Mouse (Mus musculus) limb, embryonic 11.5 days (tissue): ENCODE measurements around the gene Rab26. TPM values are rescaled to one million over a fixed set of nuclear protein-coding genes. Genes with fewer than 3 reads are reported as not detected.
A peak's percentile ranks its signal among the peaks of the same experiment; 100 is the strongest.

Experiments
- ATAC-seq: fragments of 200-750 bp; cut with Nextera tagmentation; 2 replicates; pipeline ENCODE4 v1.8.0; 2017; ENCODE audit warnings: low read depth; ENCODE audit not compliant: insufficient number of reproducible peaks, low FRiP score, low TSS enrichment
- DNase-seq: peaks from one replicate; pipeline ENCODE4 v3.0.0-alpha.2; 2015; ENCODE audit warnings: low spot score
- H3K27ac ChIP-seq: fragments of 300-500 bp; sonication (generic); replicated peaks from 2 replicates; pipeline ENCODE4 v1.5.1; 2014; ENCODE audit warnings: low read depth, mild to moderate bottlenecking, low read length
- H3K27me3 ChIP-seq: fragments of 300-500 bp; sonication (generic); 2 replicates; pipeline ENCODE4 v1.6.1; 2014; ENCODE audit warnings: mild to moderate bottlenecking, low read length, mixed read lengths; ENCODE audit not compliant: control insufficient read depth, insufficient read depth
- H3K36me3 ChIP-seq: fragments of 300-500 bp; sonication (generic); 2 replicates; pipeline ENCODE4 v1.6.1; 2014; ENCODE audit warnings: mild to moderate bottlenecking, low read length, moderate library complexity, mixed read lengths; ENCODE audit not compliant: control insufficient read depth, insufficient read depth
- H3K4me1 ChIP-seq: fragments of 300-500 bp; sonication (generic); 2 replicates; pipeline ENCODE4 v1.6.1; 2014; ENCODE audit warnings: low read length, mixed read lengths; ENCODE audit not compliant: control insufficient read depth, insufficient read depth
- H3K4me2 ChIP-seq: fragments of 300-500 bp; sonication (generic); 2 replicates; pipeline ENCODE4 v1.6.1; 2014; ENCODE audit warnings: low read depth, mild to moderate bottlenecking, moderate library complexity; ENCODE audit not compliant: severe bottlenecking
- H3K4me3 ChIP-seq: fragments of 300-500 bp; sonication (generic); 2 replicates; pipeline ENCODE4 v1.5.1; 2014; ENCODE audit warnings: low read depth, low read length
- H3K9ac ChIP-seq: fragments of 300-500 bp; sonication (generic); 2 replicates; pipeline ENCODE4 v1.6.1; 2014; ENCODE audit warnings: mild to moderate bottlenecking, low read length
- H3K9me3 ChIP-seq: fragments of 300-500 bp; sonication (generic); 2 replicates; pipeline ENCODE4 v1.6.1; 2016; ENCODE audit warnings: low read length; ENCODE audit not compliant: control insufficient read depth
- WGBS: fragments of 180-500 bp; shearing (Covaris S2); extraction: QIAGEN DNeasy Blood & Tissue Kit; methylation state at CpG from one replicate; pipeline ENCODE4 v1.1.7; 2014; 5-methylcytosine and 5-hydroxymethylcytosine counted together
- polyA plus RNA-seq: library from polyadenylated mRNA; unstranded; fragments of >200 nt; fragmentation: Nextera tagmentation; extraction: Ambion mirVana; gene quantifications from 2 replicates; pipeline ENCODE4 v1.2.1, GENCODE M21; 2014

Rab26 gene
- polyA plus RNA-seq, result 1.8 and 3.1 TPM in 2 replicates

DNA sequence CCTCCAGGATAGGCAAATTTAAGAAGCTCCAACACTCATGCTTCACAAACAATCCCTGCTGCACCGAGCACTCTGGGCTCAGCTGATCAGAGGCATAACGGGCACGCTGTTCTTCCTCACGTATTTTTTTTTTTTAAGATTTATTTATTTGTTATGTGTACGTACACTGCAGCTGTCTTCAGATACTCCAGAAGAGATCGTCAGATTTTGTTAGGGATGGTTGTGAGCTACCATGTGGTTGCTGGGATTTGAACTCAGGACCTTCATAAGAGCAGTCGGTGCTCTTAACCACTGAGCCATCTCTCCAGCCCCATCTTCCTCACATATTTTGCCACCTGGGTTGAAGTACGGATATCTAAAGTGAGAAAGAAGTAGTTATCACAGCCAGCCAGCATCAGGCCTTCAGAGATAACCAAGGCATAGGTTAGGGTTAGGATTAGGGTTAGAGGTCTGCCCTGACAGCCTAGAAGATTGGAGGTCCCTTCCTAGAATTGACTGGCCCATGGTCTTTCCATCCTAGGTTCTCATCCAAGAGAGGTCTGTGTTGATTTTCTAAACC lies at the start of gene Rab26:
Rab26 (minus strand) TSS at position 51 of the 559 bp plus-strand sequence.
- DNase-seq (no peak), ATAC-seq (no peak)
- no peaks in the 10 kb centered on the region for H3K27me3 ChIP-seq
- H3K36me3 ChIP-seq, result peaks cover 5% of the 10 kb centered on the region; the same call in 1 of the 2 replicates
- H3K27ac ChIP-seq, result no peak within 1 kb of the TSS
- H3K4me2 ChIP-seq, result peak within 1 kb of the TSS; percentile 61
- H3K9ac ChIP-seq, result no peak within 1 kb of the TSS
- peak within 1 kb of the TSS; percentile 17 for H3K4me3 ChIP-seq
- H3K4me1 ChIP-seq, result peaks cover 30% of the 10 kb centered on the region
- 88% methylated on average over 8 of the region's 8 CpGs for WGBS
- no peaks in the 10 kb centered on the region for H3K9me3 ChIP-seq

DNA sequence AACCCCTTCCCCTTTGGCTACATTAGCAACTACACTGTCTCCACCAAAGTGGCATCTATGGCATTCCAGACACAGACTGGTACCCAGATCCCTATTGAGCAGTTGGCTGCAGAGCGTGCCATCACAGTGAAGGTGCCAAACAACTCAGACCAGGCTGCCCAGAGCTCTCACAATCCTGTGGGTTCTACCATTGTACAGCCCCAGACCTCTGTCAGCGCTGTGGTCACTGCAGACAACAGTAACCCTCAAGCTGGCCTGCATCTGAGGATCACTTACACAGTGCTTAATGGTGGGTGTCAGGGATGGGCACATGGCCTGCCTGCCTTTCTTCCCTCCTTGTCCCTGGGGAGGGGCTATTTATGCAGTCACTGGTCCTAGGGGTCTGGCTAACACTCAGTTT lies 46.3 kb upstream of the Rab26 start:
- no peaks in the 10 kb centered on the region for H3K27me3 ChIP-seq
- H3K36me3 ChIP-seq, result peaks cover 14% of the 10 kb centered on the region
- H3K4me1 ChIP-seq, result no peaks in the 10 kb centered on the region
- H3K4me3 ChIP-seq, result no peak overlapping the region
- H3K9me3 ChIP-seq, result no peaks in the 10 kb centered on the region
- no peak overlapping the region for H3K4me2 ChIP-seq
- 93% methylated on average over 2 of the region's 2 CpGs for WGBS
- no peak overlapping the region for H3K27ac ChIP-seq
- no peak overlapping the region for H3K9ac ChIP-seq
- no peak for ATAC-seq
- DNase-seq, result no peak

DNA sequence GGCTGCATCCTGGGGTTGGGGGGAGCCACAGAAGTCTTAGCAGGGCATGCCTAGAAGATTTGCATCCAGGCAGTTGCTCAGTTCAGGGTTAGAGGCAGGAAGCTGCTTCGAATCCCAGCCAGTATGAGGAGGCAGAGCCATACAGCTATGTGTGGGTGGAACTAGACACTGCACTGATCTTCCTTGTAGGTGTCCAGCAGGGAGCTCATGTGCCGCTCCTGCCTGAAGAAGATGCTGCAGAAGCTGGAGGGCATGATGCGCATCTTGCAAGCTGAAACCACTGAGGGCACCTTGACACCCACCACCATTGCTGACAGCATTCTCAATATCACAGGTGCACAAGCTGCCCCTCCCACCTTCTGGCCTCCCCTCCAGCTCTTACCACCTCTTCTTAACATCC lies 45.5 kb upstream of the Rab26 start:
- Histone ChIP-seq H3K4me2 (no peak overlapping the region), H3K27me3 (no peaks in the 10 kb centered on the region), H3K9me3 (no peaks in the 10 kb centered on the region), H3K9ac (no peak overlapping the region), H3K36me3 (peaks cover 14% of the 10 kb centered on the region), H3K4me1 (no peaks in the 10 kb centered on the region), H3K27ac (no peak overlapping the region), H3K4me3 (no peak overlapping the region)
- ATAC-seq (no peak), DNase-seq (no peak)
- WGBS, result 92% methylated on average over 3 of the region's 3 CpGs

DNA sequence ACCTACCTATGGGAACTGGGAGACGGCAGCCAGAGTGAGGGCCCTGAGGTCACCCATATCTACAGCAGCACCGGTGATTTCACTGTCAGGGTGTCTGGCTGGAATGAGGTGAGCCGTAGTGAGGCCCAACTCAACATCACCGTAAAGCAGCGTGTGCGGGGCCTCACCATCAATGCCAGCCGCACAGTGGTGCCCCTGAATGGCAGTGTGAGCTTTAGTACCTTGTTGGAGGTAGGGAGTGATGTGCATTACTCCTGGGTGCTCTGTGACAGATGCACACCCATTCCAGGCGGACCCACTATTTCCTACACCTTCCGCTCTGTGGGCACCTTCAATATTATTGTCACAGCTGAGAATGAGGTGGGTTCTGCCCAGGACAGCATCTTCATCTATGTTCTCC lies 39.8 kb upstream of the Rab26 start:
- Histone ChIP-seq H3K9me3 (no peaks in the 10 kb centered on the region), H3K4me1 (no peaks in the 10 kb centered on the region), H3K4me3 (no peak overlapping the region), H3K27ac (no peak overlapping the region), H3K36me3 (peaks cover 15% of the 10 kb centered on the region), H3K4me2 (no peak overlapping the region), H3K9ac (no peak overlapping the region), H3K27me3 (no peaks in the 10 kb centered on the region)
- WGBS, result 97% methylated on average over 9 of the region's 9 CpGs
- no peak for ATAC-seq
- no peak for DNase-seq

DNA sequence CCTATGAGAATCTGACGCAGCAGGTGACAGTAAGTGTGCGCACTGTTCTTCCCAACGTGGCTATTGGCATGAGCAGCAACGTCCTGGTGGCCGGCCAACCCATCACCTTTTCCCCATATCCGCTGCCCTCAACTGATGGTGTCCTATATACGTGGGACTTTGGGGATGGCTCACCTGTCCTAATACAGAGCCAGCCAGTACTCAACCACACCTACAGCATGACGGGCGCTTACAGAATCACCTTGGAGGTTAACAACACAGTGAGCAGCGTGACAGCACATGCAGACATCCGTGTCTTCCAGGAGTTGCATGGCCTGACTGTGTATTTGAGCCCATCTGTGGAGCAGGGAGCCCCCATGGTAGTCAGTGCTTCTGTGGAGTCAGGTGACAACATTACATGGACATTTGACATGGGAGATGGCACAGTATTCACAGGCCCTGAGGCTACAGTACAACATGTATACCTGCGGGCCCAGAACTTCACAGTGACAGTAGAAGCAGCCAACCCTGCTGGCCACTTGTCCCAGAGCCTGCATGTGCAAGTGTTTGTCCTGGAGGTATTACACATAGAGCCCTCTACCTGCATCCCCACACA lies 38.7 kb upstream of the Rab26 start:
- no peak overlapping the region for H3K27ac ChIP-seq
- no peak overlapping the region for H3K4me2 ChIP-seq
- no peaks in the 10 kb centered on the region for H3K9me3 ChIP-seq
- H3K9ac ChIP-seq, result no peak overlapping the region
- peaks cover 19% of the 10 kb centered on the region for H3K36me3 ChIP-seq
- no peaks in the 10 kb centered on the region for H3K4me1 ChIP-seq
- 90% methylated on average over 12 of the region's 12 CpGs for WGBS
- H3K4me3 ChIP-seq, result no peak overlapping the region
- H3K27me3 ChIP-seq, result no peaks in the 10 kb centered on the region
- ATAC-seq (no peak), DNase-seq (no peak)

DNA sequence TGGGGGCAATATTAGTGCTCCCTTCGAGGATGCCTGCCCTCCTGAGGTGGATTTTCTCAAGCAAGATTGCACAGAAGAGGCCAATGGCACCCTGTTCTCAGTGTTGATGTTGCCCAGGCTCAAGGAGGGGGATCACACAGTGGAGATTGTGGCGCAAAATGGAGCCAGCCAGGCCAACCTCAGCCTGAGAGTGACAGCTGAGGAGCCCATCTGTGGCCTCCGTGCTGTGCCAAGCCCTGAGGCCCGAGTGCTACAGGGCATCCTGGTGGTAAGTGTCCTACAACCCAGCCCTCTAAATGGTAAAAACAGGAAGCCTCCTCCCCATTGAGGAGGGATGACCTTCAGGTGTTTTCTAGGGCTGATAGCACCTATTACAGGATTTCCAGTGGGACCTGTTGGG lies 35.8 kb upstream of the Rab26 start:
- 91% methylated on average over 4 of the region's 4 CpGs for WGBS
- H3K9ac ChIP-seq, result no peak overlapping the region
- H3K36me3 ChIP-seq, result peaks cover 21% of the 10 kb centered on the region
- H3K27ac ChIP-seq, result no peak overlapping the region
- no peaks in the 10 kb centered on the region for H3K27me3 ChIP-seq
- DNase-seq (no peak), ATAC-seq (no peak)
- no peaks in the 10 kb centered on the region for H3K4me1 ChIP-seq
- H3K4me2 ChIP-seq, result no peak overlapping the region
- no peak overlapping the region for H3K4me3 ChIP-seq
- no peaks in the 10 kb centered on the region for H3K9me3 ChIP-seq

DNA sequence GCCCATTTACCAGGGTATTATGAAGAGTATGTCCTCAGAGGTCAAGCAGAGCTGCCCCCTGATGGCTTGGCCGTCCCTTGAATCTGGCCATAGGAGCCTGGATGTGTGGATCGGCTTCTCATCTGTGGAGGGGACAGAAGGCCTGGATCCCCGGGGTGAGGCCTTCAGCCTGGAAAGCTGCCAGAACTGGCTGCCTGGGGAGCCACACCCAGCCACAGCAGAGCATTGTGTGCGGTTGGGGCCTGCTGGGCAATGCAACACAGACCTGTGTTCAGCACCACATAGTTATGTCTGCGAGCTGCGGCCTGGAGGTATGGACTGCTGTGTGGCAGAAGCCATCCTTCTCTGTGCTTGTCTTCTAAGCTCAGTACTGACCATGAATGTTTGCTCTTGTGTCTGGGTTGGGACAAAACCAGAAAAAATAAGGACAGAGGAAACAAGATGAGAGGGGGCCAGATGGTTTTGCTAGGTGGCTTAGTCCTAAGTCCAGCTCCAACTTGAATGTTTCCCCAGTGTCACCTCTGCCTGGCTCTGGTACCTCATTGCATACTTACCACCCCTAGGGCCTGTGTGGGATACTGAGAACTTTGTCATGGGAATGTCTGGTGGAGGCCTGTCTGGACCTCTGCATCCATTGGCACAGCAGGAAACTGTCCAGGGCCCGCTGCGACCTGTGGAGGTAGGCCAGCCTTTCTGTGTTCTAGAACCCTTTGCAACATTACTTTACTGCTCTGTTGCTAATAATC lies 33.2 kb upstream of the Rab26 start:
- DNase-seq (no peak), ATAC-seq (no peak)
- Histone ChIP-seq H3K4me2 (no peak overlapping the region), H3K4me1 (no peaks in the 10 kb centered on the region), H3K27me3 (no peaks in the 10 kb centered on the region), H3K27ac (no peak overlapping the region), H3K36me3 (peaks cover 18% of the 10 kb centered on the region), H3K9me3 (no peaks in the 10 kb centered on the region), H3K9ac (no peak overlapping the region), H3K4me3 (no peak overlapping the region)
- 87% methylated on average over 8 of the region's 8 CpGs for WGBS

DNA sequence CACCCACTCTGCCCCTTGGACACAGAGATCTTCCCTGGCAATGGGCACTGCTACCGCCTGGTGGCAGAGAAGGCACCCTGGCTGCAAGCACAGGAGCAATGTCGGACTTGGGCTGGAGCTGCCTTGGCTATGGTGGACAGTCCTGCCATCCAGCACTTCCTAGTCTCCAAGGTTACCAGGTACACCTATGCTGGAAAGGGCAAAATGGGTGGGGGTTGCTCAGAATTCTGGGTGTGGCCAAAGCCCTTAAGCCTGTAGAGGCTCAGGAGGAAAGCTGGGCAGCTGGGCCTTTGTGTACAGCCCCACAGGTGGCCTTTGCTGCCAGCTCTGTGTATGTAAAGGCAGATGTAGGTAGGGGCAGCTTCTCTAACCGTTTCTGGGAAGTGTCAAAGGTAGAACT lies 31.8 kb upstream of the Rab26 start:
- no peak overlapping the region for H3K4me3 ChIP-seq
- no peaks in the 10 kb centered on the region for H3K27me3 ChIP-seq

More for the DNA sequence above, 31.8 kb upstream of the Rab26 start:
- H3K9me3 ChIP-seq, result no peaks in the 10 kb centered on the region
- DNase-seq (no peak), ATAC-seq (no peak)
- H3K9ac ChIP-seq, result no peak overlapping the region
- peaks cover 12% of the 10 kb centered on the region for H3K36me3 ChIP-seq
- no peaks in the 10 kb centered on the region for H3K4me1 ChIP-seq
- 90% methylated on average over 3 of the region's 3 CpGs for WGBS
- no peak overlapping the region for H3K27ac ChIP-seq
- H3K4me2 ChIP-seq, result no peak overlapping the region
